Mouse (Mus musculus): ENCODE results near the gene Ggt6.

- TF ChIP-seq CTCF (IDR thresholded peaks at IDR 0.05; ENCODE audit: borderline replicate concordance, extremely low read depth, insufficient read depth, insufficient read length) (no peak), POLR2A (IDR thresholded peaks at IDR 0.05; ENCODE audit: borderline replicate concordance, extremely low read depth, insufficient read depth, insufficient read length, poor library complexity, severe bottlenecking) (no peak)
These were observed 20.2 kb upstream of the Ggt6 start for GRCm38 (mm10) chr11:72415155-72415554.
